Mouse (Mus musculus) lung, embryonic 16.5 days (tissue): ENCODE measurements around the gene Pls3. TPM values are rescaled to one million over a fixed set of nuclear protein-coding genes. Genes with fewer than 3 reads are reported as not detected.
"Not testable (repeated sequence)": the region's sequence is repeated elsewhere in the genome, so short reads cannot be mapped to it uniquely, and the experiment has no call there.

Experiments used
- ATAC-seq: fragments of 200-750 bp; cut with Nextera tagmentation; 2 replicates; pipeline ENCODE4 v1.8.0; 2017; ENCODE audit warnings: low read depth, mild to moderate bottlenecking, moderate library complexity
- H3K27ac ChIP-seq: fragments of 300-500 bp; sonication (generic); 2 replicates; pipeline ENCODE4 v1.5.1; 2014; ENCODE audit warnings: mild to moderate bottlenecking, control low read depth, low read length
- H3K27me3 ChIP-seq: fragments of 300-500 bp; sonication (generic); 2 replicates; pipeline ENCODE4 v1.6.1; 2014; ENCODE audit warnings: low read depth, low read length, mixed read lengths; ENCODE audit not compliant: control insufficient read depth, insufficient read depth
- H3K36me3 ChIP-seq: fragments of 300-500 bp; sonication (generic); 2 replicates; pipeline ENCODE4 v1.6.1; 2014; ENCODE audit warnings: low read length; ENCODE audit not compliant: control insufficient read depth, insufficient read depth
- H3K4me1 ChIP-seq: fragments of 300-500 bp; sonication (generic); replicated peaks from 2 replicates; pipeline ENCODE4 v1.6.1; 2014; ENCODE audit warnings: low read length, mixed read lengths; ENCODE audit not compliant: control insufficient read depth, insufficient read depth
- H3K4me2 ChIP-seq: fragments of 300-500 bp; sonication (generic); 2 replicates; pipeline ENCODE4 v1.6.1; 2014; ENCODE audit warnings: low read depth, low read length, control low read depth
- H3K4me3 ChIP-seq: fragments of 300-500 bp; sonication (generic); 2 replicates; pipeline ENCODE4 v1.5.1; 2014; ENCODE audit warnings: mild to moderate bottlenecking, low read length, control low read depth
- H3K9ac ChIP-seq: fragments of 300-500 bp; sonication (generic); 2 replicates; pipeline ENCODE4 v1.6.1; 2014; ENCODE audit warnings: low read length, control low read depth
- H3K9me3 ChIP-seq: fragments of 300-500 bp; sonication (generic); 2 replicates; pipeline ENCODE4 v1.6.1; 2016; ENCODE audit warnings: low read length; ENCODE audit not compliant: control insufficient read depth
- WGBS: fragments of 180-500 bp; shearing (Covaris S2); extraction: QIAGEN DNeasy Blood & Tissue Kit; methylation state at CpG from one replicate; pipeline ENCODE4 v1.1.7; 2014; 5-methylcytosine and 5-hydroxymethylcytosine counted together
- polyA plus RNA-seq: library from polyadenylated mRNA; unstranded; fragments of >200 nt; fragmentation: Nextera tagmentation; extraction: Ambion mirVana; gene quantifications from 2 replicates; pipeline ENCODE4 v1.2.1, GENCODE M21; 2015

Pls3 gene
- polyA plus RNA-seq, 1 experiment from 2014 or later, result 190 TPM

DNA sequence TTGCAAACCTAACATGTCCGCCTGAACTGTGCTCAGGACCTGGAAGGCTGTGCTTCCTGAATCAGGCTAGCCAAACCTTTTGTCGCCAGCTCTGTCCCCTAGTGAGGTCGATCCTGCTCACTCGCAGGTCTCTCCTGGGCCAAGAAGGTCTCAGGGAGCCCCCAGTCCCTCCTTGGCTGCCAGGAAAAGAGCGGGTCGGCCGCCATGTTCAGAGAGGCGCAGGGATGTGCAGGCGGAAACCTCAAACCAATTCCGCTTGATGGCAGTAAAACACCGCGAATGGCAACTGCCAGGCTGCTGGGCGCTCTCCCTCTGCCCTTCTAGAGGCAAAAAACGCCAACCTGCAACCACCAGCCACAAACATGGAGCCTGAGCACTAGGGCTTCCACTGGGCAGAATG lies 117.0 kb downstream of the Pls3 start:
- H3K4me2 ChIP-seq, H3K9ac ChIP-seq, H3K27me3 ChIP-seq, H3K4me3 ChIP-seq, H3K27ac ChIP-seq, H3K36me3 ChIP-seq, H3K4me1 ChIP-seq, H3K9me3 ChIP-seq, ATAC-seq: not testable (repeated sequence)
- WGBS, result 84% methylated on average over 14 of the region's 14 CpGs

GRCm38 (mm10) chrX:75754531-75754930 lies 120.5 kb downstream of the Pls3 start:
- not testable (repeated sequence) for H3K27ac ChIP-seq, H3K9me3 ChIP-seq, H3K9ac ChIP-seq, ATAC-seq, H3K27me3 ChIP-seq, H3K4me2 ChIP-seq, H3K36me3 ChIP-seq, H3K4me3 ChIP-seq, H3K4me1 ChIP-seq

DNA sequence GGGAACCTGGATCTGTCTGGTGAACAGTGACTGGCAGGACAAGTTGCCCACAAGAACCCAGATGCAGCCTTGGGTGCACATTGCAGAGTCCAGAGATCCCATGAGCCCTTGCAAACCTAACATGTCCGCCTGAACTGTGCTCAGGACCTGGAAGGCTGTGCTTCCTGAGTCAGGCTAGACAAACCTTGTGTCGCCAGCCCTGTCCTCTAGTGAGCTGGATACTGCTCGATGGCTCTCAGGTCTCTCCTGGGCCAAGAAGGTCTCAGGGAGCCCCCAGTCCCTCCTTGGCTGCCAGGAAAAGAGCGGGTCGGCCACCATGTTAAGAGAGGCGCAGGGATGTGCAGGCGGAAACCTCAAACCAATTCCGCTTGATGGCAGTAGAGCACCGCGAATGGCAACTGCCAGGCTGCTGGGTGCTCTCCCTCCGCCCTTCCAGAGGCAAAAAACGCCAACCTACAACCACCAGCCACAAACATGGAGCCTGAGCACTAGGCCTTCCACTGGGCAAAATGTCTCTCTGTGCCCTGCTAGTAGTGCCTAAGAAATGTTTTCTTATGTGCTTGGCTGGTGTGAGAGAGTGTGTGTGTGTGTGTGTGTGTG lies 124.8 kb downstream of the Pls3 start:
- not testable (repeated sequence) for H3K27me3 ChIP-seq, H3K9ac ChIP-seq, H3K4me1 ChIP-seq, H3K27ac ChIP-seq, H3K36me3 ChIP-seq, ATAC-seq, H3K4me3 ChIP-seq, H3K4me2 ChIP-seq, H3K9me3 ChIP-seq
- whole genome bisulfite sequencing, result 63% methylated on average over 2 of the region's 12 CpGs

- not testable (repeated sequence) for H3K9ac ChIP-seq, H3K9me3 ChIP-seq, H3K4me3 ChIP-seq, H3K36me3 ChIP-seq, ATAC-seq, H3K27ac ChIP-seq, H3K27me3 ChIP-seq, H3K4me2 ChIP-seq, H3K4me1 ChIP-seq
- 68% methylated on average over 9 of the region's 10 CpGs for WGBS
Measured at GRCm38 (mm10) chrX:75749312-75749711, 125.7 kb downstream of the Pls3 start.

- not testable (repeated sequence) for ATAC-seq, H3K9ac ChIP-seq, H3K36me3 ChIP-seq, H3K4me3 ChIP-seq, H3K9me3 ChIP-seq, H3K27me3 ChIP-seq, H3K27ac ChIP-seq, H3K4me1 ChIP-seq, H3K4me2 ChIP-seq
- 67% methylated on average over 10 of the region's 14 CpGs for WGBS
Measured at GRCm38 (mm10) chrX:75744466-75744865, 130.5 kb downstream of the Pls3 start.

DNA sequence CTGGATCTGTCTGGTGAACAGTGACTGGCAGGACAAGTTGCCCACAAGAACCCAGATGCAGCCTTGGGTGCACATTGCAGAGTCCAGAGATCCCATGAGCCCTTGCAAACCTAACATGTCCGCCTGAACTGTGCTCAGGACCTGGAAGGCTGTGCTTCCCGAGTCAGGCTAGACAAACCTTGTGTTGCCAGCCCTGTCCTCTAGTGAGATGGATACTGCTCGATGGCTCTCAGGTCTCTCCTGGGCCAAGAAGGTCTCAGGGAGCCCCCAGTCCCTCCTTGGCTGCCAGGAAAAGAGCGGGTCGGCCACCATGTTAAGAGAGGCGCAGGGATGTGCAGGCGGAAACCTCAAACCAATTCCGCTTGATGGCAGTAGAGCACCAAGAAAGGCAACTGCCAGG lies 135.5 kb downstream of the Pls3 start:
- not testable (repeated sequence) for H3K36me3 ChIP-seq, H3K4me2 ChIP-seq, H3K4me1 ChIP-seq, H3K4me3 ChIP-seq, ATAC-seq, H3K27ac ChIP-seq, H3K27me3 ChIP-seq, H3K9ac ChIP-seq, H3K9me3 ChIP-seq
- WGBS, result 52% methylated on average over 2 of the region's 8 CpGs
